In the genomic region with DNA sequence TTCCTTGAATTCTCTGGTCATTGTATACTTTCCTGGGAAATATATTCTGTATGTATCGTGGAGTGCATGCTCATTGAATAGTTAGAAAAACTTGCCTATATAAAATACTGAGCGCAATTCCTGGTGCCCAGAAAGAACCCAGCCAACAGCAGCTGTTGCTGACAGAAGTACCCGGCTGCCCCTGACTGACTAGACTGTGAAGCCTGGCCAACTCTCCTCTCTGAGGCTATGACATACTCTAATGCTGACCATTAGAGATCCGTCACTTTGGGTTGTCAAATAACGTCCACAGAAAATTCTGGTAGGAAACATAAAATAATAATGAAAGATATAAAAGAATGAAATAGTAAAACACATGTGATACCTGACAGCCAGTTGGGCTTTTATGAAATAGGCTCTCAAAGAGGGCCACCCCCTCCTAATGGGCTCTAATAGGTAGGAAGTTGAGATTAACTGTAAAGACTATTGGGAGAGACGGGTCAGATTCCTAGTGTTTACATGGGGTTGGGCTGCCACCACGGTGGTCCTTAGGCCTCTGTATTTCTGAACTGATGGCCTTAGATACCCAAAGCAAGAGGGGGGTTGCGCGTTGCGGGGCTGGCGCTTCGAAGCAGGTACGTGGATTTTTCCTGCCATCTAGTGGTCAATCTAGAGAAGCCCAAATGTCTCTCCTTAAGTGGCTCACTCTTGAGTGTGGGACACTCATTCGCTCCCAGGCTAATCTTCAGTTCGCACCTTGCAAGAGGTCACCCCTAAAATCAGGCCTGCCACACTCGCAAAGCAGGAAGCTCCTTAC, we compare ENCODE assay signal across 8 mouse cellular contexts. TPM values are rescaled to one million over a fixed set of nuclear protein-coding genes. Genes with fewer than 3 reads are reported as not detected.
DNase-seq lines count a peak whose midpoint lies in the region; ATAC-seq and TF ChIP-seq lines count a peak whose summit lies in the region.

No protein-coding gene starts in this region.

- no peak overlapping the region for H3K9ac ChIP-seq in heart, postnatal 0 days (replicated peaks; ENCODE audit: low read depth, low read length)

- TF ChIP-seq EP300 in heart, postnatal 0 days (IDR thresholded peaks at IDR 0.05; ENCODE audit: low read depth), result no peak

- peaks cover 5% of the 10 kb centered on the region; the same call in 1 of the 2 replicates for H3K4me1 ChIP-seq in heart, postnatal 0 days (ENCODE audit: control insufficient read depth, insufficient read depth)

- peak; percentile 70 for TF ChIP-seq CTCF in heart, postnatal 0 days (IDR thresholded peaks at IDR 0.05; ENCODE audit: low read depth)

- H3K27ac ChIP-seq in heart, postnatal 0 days (ENCODE audit: low read depth), result no peak overlapping the region

- H3K9me3 ChIP-seq in heart, postnatal 0 days (replicated peaks; ENCODE audit: control insufficient read depth, low read length), result no peaks in the 10 kb centered on the region

- peak; percentile 4 for DNase-seq in right cerebral cortex, adult 18-20 months
- DNase-seq in right cerebral cortex, postnatal 36 days (ENCODE audit: low spot score in 2 of 2), result no peak
- DNase-seq in embryo, embryonic 10.5 days (ENCODE audit: low spot score), result peak; percentile 85
- DNase-seq in heart, postnatal 0 days (ENCODE audit: low spot score), result peak; percentile 43
- peak; percentile 46 to 62 for DNase-seq in layer of hippocampus, postnatal 10 days (ENCODE audit: low spot score in 2 of 2)
- peak; percentile 83 for DNase-seq in mesoderm, embryonic 11.5 days (ENCODE audit: low read depth, low spot score)
- peak; percentile 26 for DNase-seq in telencephalon, adult 2 months (ENCODE audit: low read depth, low spot score)
- no peak for DNase-seq in urinary bladder, adult 2 months (ENCODE audit: low spot score)

- H3K4me2 ChIP-seq in heart, postnatal 0 days (ENCODE audit: low read depth, low read length), result peak overlapping the region; percentile 36; the same call in 1 of the 2 replicates

- no peaks in the 10 kb centered on the region for H3K27me3 ChIP-seq in heart, postnatal 0 days (ENCODE audit: control insufficient read depth, insufficient read depth, low read length)

- WGBS in heart, postnatal 0 days, result 22% methylated on average over 16 of the region's 16 CpGs

- H3K4me3 ChIP-seq in heart, postnatal 0 days (ENCODE audit: low read depth, low read length), result no peak overlapping the region

- ATAC-seq in heart, postnatal 0 days (ENCODE audit: insufficient read depth, low read depth), result peak; percentile 41; the same call in 1 of the 2 replicates

- H3K36me3 ChIP-seq in heart, postnatal 0 days (replicated peaks; ENCODE audit: control insufficient read depth, insufficient read depth, low read length), result no peaks in the 10 kb centered on the region

RNA-seq across cellular contexts. Expression of gene Mon1b, which starts 53.0 kb away (rescaled TPM):
- 3.5 and 8.2 TPM in 2 replicates for total RNA-seq in heart, postnatal 0 days (2014; rRNA removed; ENCODE audit: low replicate concordance)
- polyA plus RNA-seq in heart, postnatal 0 days (2015; fragmentation: Nextera tagmentation; extraction: Ambion mirVana), result 2.0 and 2.3 TPM in 2 replicates
- total RNA-seq in layer of hippocampus, postnatal 10 days (2021), result 10 to 100 TPM; 20.3 to 22.6 TPM
- 3.9 and 7.5 TPM in 2 replicates for polyA plus RNA-seq in urinary bladder, adult 2 months (2012; rRNA removed)

Comparison
In these comparisons a context has a peak if more than half of its experiments do, and no peak if none do; other contexts are left out.
1. DNase-seq: peak in right cerebral cortex, adult 18-20 months (single experiment), embryo, embryonic 10.5 days (single experiment), heart, postnatal 0 days (single experiment), layer of hippocampus, postnatal 10 days (2 of 2), mesoderm, embryonic 11.5 days (single experiment) and telencephalon, adult 2 months (single experiment); none in right cerebral cortex, postnatal 36 days (0 of 2) and urinary bladder, adult 2 months (single experiment).